Mouse (Mus musculus): ENCODE results near the gene Plrg1.
A peak's percentile ranks its signal among the peaks of the same experiment; 100 is the strongest.

The Plrg1 gene

GRCm38 (mm10) chr3:83052102-83052501, 3.2 kb upstream of the Plrg1 start:
- no peak for DNase-seq (ENCODE audit: low spot score)

- no peak for DNase-seq (ENCODE audit: low spot score)
These were observed 2.2 kb upstream of the Plrg1 start for GRCm38 (mm10) chr3:83053126-83053525.

GRCm38 (mm10) chr3:83053758-83054157, 1.6 kb upstream of the Plrg1 start:
- DNase-seq (ENCODE audit: low spot score) = peak; percentile 53

- DNase-seq (ENCODE audit: low spot score) = no peak
These were observed 563 bp upstream of the Plrg1 start for GRCm38 (mm10) chr3:83054759-83055158.

- no peak for DNase-seq (ENCODE audit: low spot score)
These were observed 1.7 kb downstream of the Plrg1 start for GRCm38 (mm10) chr3:83057046-83057445.

GRCm38 (mm10) chr3:83067920-83068319, 12.6 kb downstream of the Plrg1 start:
- DNase-seq (ENCODE audit: low spot score) = no peak

- no peak for DNase-seq (ENCODE audit: low spot score)
These were observed 13.5 kb downstream of the Plrg1 start for GRCm38 (mm10) chr3:83068869-83069268.

GRCm38 (mm10) chr3:83070231-83070630, 14.9 kb downstream of the Plrg1 start:
- no peak for DNase-seq (ENCODE audit: low spot score)

GRCm38 (mm10) chr3:83076563-83076962, 21.2 kb downstream of the Plrg1 start:
- peak; percentile 37 for DNase-seq (ENCODE audit: low spot score)

GRCm38 (mm10) chr3:83080567-83081055, 25.3 kb downstream of the Plrg1 start:
- peak; percentile 75 for DNase-seq (ENCODE audit: low spot score)

- no peak for DNase-seq (ENCODE audit: low spot score)
These were observed 42.3 kb downstream of the Plrg1 start for GRCm38 (mm10) chr3:83097586-83097985.

- no peak for DNase-seq (ENCODE audit: low spot score)
These were observed 43.3 kb downstream of the Plrg1 start for GRCm38 (mm10) chr3:83098546-83099034.

- DNase-seq (ENCODE audit: low spot score) = no peak
These were observed 43.8 kb downstream of the Plrg1 start for GRCm38 (mm10) chr3:83099139-83099538.

GRCm38 (mm10) chr3:83099651-83100050, 44.3 kb downstream of the Plrg1 start:
- no peak for DNase-seq (ENCODE audit: low spot score)

- DNase-seq (ENCODE audit: low spot score) = no peak
These were observed 47.0 kb downstream of the Plrg1 start for GRCm38 (mm10) chr3:83102286-83102685.

- peak; percentile 23 for DNase-seq (ENCODE audit: low spot score)
These were observed 54.8 kb downstream of the Plrg1 start for GRCm38 (mm10) chr3:83110163-83110562.

- DNase-seq (ENCODE audit: low spot score) = no peak
These were observed 56.4 kb downstream of the Plrg1 start for GRCm38 (mm10) chr3:83111485-83112261.

- no peak for DNase-seq (ENCODE audit: low spot score)
These were observed 57.5 kb downstream of the Plrg1 start for GRCm38 (mm10) chr3:83112869-83113268.

GRCm38 (mm10) chr3:83114946-83115345, 59.6 kb downstream of the Plrg1 start:
- DNase-seq (ENCODE audit: low spot score) = no peak

GRCm38 (mm10) chr3:83117592-83117991, 62.3 kb downstream of the Plrg1 start:
- DNase-seq (ENCODE audit: low spot score) = no peak

Data from layer of hippocampus, adult 11-12 months (tissue).